In the genomic region with DNA sequence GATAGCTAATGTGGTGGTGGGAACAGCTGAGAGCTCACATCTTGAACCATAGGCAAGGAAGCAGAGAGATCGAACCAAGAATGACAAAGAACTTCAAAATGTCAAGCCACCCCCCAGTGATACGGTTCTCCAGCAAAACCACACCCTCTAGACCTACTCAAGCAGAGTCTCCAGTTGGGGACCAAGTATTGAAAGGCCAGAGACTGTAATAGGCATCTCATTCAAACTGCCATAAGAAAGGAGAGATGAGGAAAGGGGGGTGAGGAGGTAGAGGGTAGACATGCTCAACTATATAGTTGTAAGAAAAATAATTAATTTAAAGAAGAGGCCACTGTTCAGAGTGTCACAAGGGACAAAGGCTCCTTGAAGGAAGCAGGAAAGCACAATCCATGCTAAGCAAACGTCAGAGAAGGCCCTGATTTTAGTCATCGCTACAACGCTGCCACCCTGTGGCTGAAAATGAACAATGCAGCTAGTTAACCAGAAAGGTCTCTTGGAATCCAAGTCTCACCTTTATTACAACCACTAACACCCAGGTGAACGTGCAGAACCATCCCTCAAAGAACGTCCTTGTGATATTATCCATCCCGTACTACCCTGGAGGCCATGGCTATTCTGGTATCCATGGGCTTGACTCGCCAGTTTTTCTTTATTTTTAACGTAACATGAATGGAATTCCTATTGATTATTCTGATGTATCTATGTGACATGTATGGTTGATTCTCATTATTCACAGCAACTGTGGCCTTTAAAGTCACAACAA, we compare ENCODE assay signal across 8 mouse cellular contexts. TPM values are rescaled to one million over a fixed set of nuclear protein-coding genes. Genes with fewer than 3 reads are reported as not detected.
DNase-seq lines count a peak whose midpoint lies in the region; ATAC-seq lines count a peak whose summit lies in the region.

No protein-coding gene starts in this region.

- peak; percentile 87 for DNase-seq in CD4-positive, CD25-positive, alpha-beta regulatory T cell, adult 2 months (ENCODE audit: low read depth, low spot score)
- peak; percentile 69 to 70 for DNase-seq in adrenal gland, adult 18-20 months (ENCODE audit: low spot score in 2 of 2)
- peak; percentile 79 for DNase-seq in embryo, embryonic 11 days
- peak; percentile 80 for DNase-seq in heart, adult 8-10 months (ENCODE audit: low spot score)
- DNase-seq in kidney, postnatal 14 days: peak; percentile 80
- DNase-seq in lung, adult 18-20 months: peak; percentile 67 to 75
- peak; percentile 72 for DNase-seq in thymus, postnatal 14 days

- ATAC-seq in neutrophil, adult 5-6 weeks (ENCODE audit: extremely low read depth, insufficient number of reproducible peaks, low FRiP score, poor library complexity, severe bottlenecking): peak; percentile 89

RNA-seq across cellular contexts. Expression of a gene that starts 5.9 kb away (rescaled TPM):
- 10 to 100 TPM; 60.1 to 71.2 TPM for total RNA-seq in adrenal gland, adult 18-20 months (2021)
- 10 to 100 TPM; 21.8 to 23.8 (median 23.2) TPM for total RNA-seq in heart, adult 8-10 months (2022)
- total RNA-seq in neutrophil, adult 5-6 weeks (2017): 2.0 and 2.3 TPM in 2 replicates

Comparison
In these comparisons a context has a peak if more than half of its experiments do, and no peak if none do; other contexts are left out.
1. Peak in every context shown above with its lines: DNase-seq and ATAC-seq.